Mouse (Mus musculus): ENCODE data around the gene Dynlt1f. TPM values are rescaled to one million over a fixed set of nuclear protein-coding genes. Genes with fewer than 3 reads are reported as not detected.
"Not testable (repeated sequence)": the region's sequence is repeated elsewhere in the genome, so short reads cannot be mapped to it uniquely, and the experiment has no call there.

The Dynlt1f gene
- total RNA-seq, 2 experiments from 2014 or later = 19.3 to 61.9 TPM

- not testable (repeated sequence) for ATAC-seq (replicated peaks; ENCODE audit: low FRiP score, poor library complexity, severe bottlenecking)
Measured at GRCm38 (mm10) chr17:6635781-6636180, 19.9 kb downstream of the Dynlt1f start.

GRCm38 (mm10) chr17:6632850-6633249 is 22.9 kb downstream of the Dynlt1f start:
- ATAC-seq (replicated peaks; ENCODE audit: low FRiP score, poor library complexity, severe bottlenecking) = not testable (repeated sequence)

- not testable (repeated sequence) for ATAC-seq (replicated peaks; ENCODE audit: low FRiP score, poor library complexity, severe bottlenecking)
Measured at GRCm38 (mm10) chr17:6630398-6630797, 25.3 kb downstream of the Dynlt1f start.

- not testable (repeated sequence) for ATAC-seq (replicated peaks; ENCODE audit: low FRiP score, poor library complexity, severe bottlenecking)
Measured at GRCm38 (mm10) chr17:6624926-6625558, 30.7 kb downstream of the Dynlt1f start.

- ATAC-seq (replicated peaks; ENCODE audit: low FRiP score, poor library complexity, severe bottlenecking) = not testable (repeated sequence)
Measured at GRCm38 (mm10) chr17:6621976-6622375, 33.7 kb downstream of the Dynlt1f start.

GRCm38 (mm10) chr17:6620730-6621451 is 34.8 kb downstream of the Dynlt1f start:
- ATAC-seq (replicated peaks; ENCODE audit: low FRiP score, poor library complexity, severe bottlenecking) = not testable (repeated sequence)

GRCm38 (mm10) chr17:6620035-6620434 is 35.7 kb downstream of the Dynlt1f start:
- not testable (repeated sequence) for ATAC-seq (replicated peaks; ENCODE audit: low FRiP score, poor library complexity, severe bottlenecking)

- ATAC-seq (replicated peaks; ENCODE audit: low FRiP score, poor library complexity, severe bottlenecking) = not testable (repeated sequence)
Measured at GRCm38 (mm10) chr17:6619271-6619670, 36.4 kb downstream of the Dynlt1f start.

GRCm38 (mm10) chr17:6617689-6618400 is 37.9 kb downstream of the Dynlt1f start:
- ATAC-seq (replicated peaks; ENCODE audit: low FRiP score, poor library complexity, severe bottlenecking) = not testable (repeated sequence)

GRCm38 (mm10) chr17:6616731-6617130 is 39.0 kb downstream of the Dynlt1f start:
- ATAC-seq (replicated peaks; ENCODE audit: low FRiP score, poor library complexity, severe bottlenecking) = not testable (repeated sequence)

GRCm38 (mm10) chr17:6614316-6614715 is 41.4 kb downstream of the Dynlt1f start:
- not testable (repeated sequence) for ATAC-seq (replicated peaks; ENCODE audit: low FRiP score, poor library complexity, severe bottlenecking)

- ATAC-seq (replicated peaks; ENCODE audit: low FRiP score, poor library complexity, severe bottlenecking) = not testable (repeated sequence)
Measured at GRCm38 (mm10) chr17:6613524-6613923, 42.2 kb downstream of the Dynlt1f start.

- not testable (repeated sequence) for ATAC-seq (replicated peaks; ENCODE audit: low FRiP score, poor library complexity, severe bottlenecking)
Measured at GRCm38 (mm10) chr17:6605347-6605746, 50.4 kb downstream of the Dynlt1f start.

GRCm38 (mm10) chr17:6602205-6602604 is 53.5 kb downstream of the Dynlt1f start:
- peak; percentile 32; the same call in 1 of the 2 replicates for ATAC-seq (replicated peaks; ENCODE audit: low FRiP score, poor library complexity, severe bottlenecking)

- ATAC-seq (replicated peaks; ENCODE audit: low FRiP score, poor library complexity, severe bottlenecking) = peak; percentile 98
Measured at GRCm38 (mm10) chr17:6601204-6601911, 54.3 kb downstream of the Dynlt1f start, which contains the start of gene Dynlt1c. Gene Dynlt1c (plus strand): TSS chr17:6601671.

- ATAC-seq (replicated peaks; ENCODE audit: low FRiP score, poor library complexity, severe bottlenecking) = not testable (repeated sequence)
Measured at GRCm38 (mm10) chr17:6600216-6600911, 55.3 kb downstream of the Dynlt1f start.

- ATAC-seq (replicated peaks; ENCODE audit: low FRiP score, poor library complexity, severe bottlenecking) = not testable (repeated sequence)
Measured at GRCm38 (mm10) chr17:6598356-6598755, 57.3 kb downstream of the Dynlt1f start.
